Comparison of ENCODE assay signal across 9 mouse cellular contexts in the genomic region with DNA sequence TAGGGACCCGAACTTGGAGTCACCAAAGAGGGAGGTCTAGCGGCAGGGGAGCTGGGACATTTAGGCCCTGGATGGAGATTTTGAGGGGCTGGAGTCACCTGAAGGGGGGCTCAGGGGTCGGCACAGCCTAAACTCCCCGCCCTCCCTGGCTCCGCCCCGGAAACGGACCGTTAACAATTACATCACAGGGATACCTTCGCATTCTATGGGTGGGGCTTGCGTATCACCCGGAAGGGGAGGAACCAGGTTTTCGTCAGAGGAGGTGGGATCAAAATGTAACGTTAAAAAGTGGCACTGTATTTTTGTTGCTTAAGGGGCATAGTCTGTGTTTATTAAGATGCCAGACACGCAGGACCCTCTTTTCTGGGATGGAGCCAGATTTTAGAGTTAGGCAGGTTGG. TPM values are rescaled to one million over a fixed set of nuclear protein-coding genes. Genes with fewer than 3 reads are reported as not detected.
DNase-seq lines count a peak whose midpoint lies in the region; ATAC-seq lines count a peak whose summit lies in the region.
"Not testable (repeated sequence)": the region's sequence is repeated elsewhere in the genome, so short reads cannot be mapped to it uniquely, and the experiment has no call there.
"Had no signal": no experiment of that assay in that cellular context is flagged by ENCODE, and none has a peak within 500 bp of the region (broad histone marks: within the 10 kb centered on the region; RNA-seq: fewer than 3 reads in every experiment).

Gene Ccl27a (minus strand): TSS at position 246 of the 400 bp plus-strand sequence.

- not testable (repeated sequence) for H3K9me3 ChIP-seq in forebrain, embryonic 14.5 days (replicated peaks; ENCODE audit: control insufficient read depth, low read length); liver, embryonic 11.5 days (ENCODE audit: control insufficient read depth, low read length)

- peak within 1 kb of the TSS; percentile 14; the same call in 1 of the 2 replicates for H3K27ac ChIP-seq in forebrain, embryonic 14.5 days (ENCODE audit: low read depth, low read length)
- 0 out of 2 replicates have a peak within 1 kb of the TSS, but pooled peaks have one; percentile 19 for H3K27ac ChIP-seq in liver, embryonic 11.5 days (ENCODE audit: low read depth, low read length)

- peak within 1 kb of the TSS; percentile 49 for H3K4me2 ChIP-seq in forebrain, embryonic 14.5 days (ENCODE audit: low read length)
- H3K4me2 ChIP-seq in liver, embryonic 11.5 days = peak within 1 kb of the TSS; percentile 59

- intact Hi-C loops in heart, postnatal 10 days (cut with DNase I) = not testable (repeated sequence)

- H3K36me3 ChIP-seq in forebrain, embryonic 14.5 days (ENCODE audit: control insufficient read depth, insufficient read depth, low read length); liver, embryonic 11.5 days (ENCODE audit: control insufficient read depth, insufficient read depth, low read length): not testable (repeated sequence)

- ATAC-seq in CD4-positive, CD25-positive, alpha-beta regulatory T cell, adult 4 months = peak; percentile 66
- not testable (repeated sequence) for ATAC-seq in forebrain, embryonic 14.5 days; liver, embryonic 11.5 days (replicated peaks; ENCODE audit: low FRiP score)

- H3K4me3 ChIP-seq in forebrain, embryonic 14.5 days (ENCODE audit: low read depth, low read length) = peak within 1 kb of the TSS; percentile 38
- peak within 1 kb of the TSS; percentile 44 for H3K4me3 ChIP-seq in liver, embryonic 11.5 days (ENCODE audit: low read depth, low read length)

- WGBS in forebrain, embryonic 14.5 days = 0% methylated on average over 12 of the region's 14 CpGs
- WGBS in liver, embryonic 11.5 days = under 1% methylated on average over 12 of the region's 14 CpGs

- not testable (repeated sequence) for H3K4me1 ChIP-seq in forebrain, embryonic 14.5 days (ENCODE audit: control insufficient read depth, insufficient read depth, low read length); liver, embryonic 11.5 days (replicated peaks; ENCODE audit: control insufficient read depth, insufficient read depth, low read length)

- peak; percentile 60 for DNase-seq in c-Kit-positive CD71-positive TER-119-positive erythroid progenitor cells, embryonic 14.5 days (ENCODE audit: low spot score)
- peak; percentile 94 for DNase-seq in forebrain, embryonic 14.5 days (ENCODE audit: low spot score)
- DNase-seq in heart, postnatal 10 days = peak; percentile 76 to 82
- DNase-seq in kidney, postnatal 25 days = peak; percentile 91 to 93
- DNase-seq in liver, embryonic 11.5 days (ENCODE audit: low spot score) = peak; percentile 79
- peak; percentile 90 to 94 for DNase-seq in natural killer cell, adult 2 months (ENCODE audit: low spot score in 2 of 2)
- DNase-seq in spleen, postnatal 36 days (ENCODE audit: low spot score in 2 of 2) = peak; percentile 78 to 87

- peak within 1 kb of the TSS; percentile 46; the same call in 1 of the 2 replicates for H3K9ac ChIP-seq in forebrain, embryonic 14.5 days (ENCODE audit: low read length)
- not testable (repeated sequence) for H3K9ac ChIP-seq in liver, embryonic 11.5 days (ENCODE audit: low read depth, low read length)

- not testable (repeated sequence) for H3K27me3 ChIP-seq in forebrain, embryonic 14.5 days (replicated peaks; ENCODE audit: control insufficient read depth, insufficient read depth, low read length); liver, embryonic 11.5 days (replicated peaks; ENCODE audit: control insufficient read depth, insufficient read depth, low read length)

RNA-seq across cellular contexts. Expression of gene Ccl27a, which starts in this region (rescaled TPM):
- polyA plus RNA-seq in CD4-positive, CD25-positive, alpha-beta regulatory T cell, adult 4 months (2017; shearing (Covaris generic)) = 10 to 100 TPM in 1 of 2 experiments, 1 to 10 TPM in 1; 9.0 to 10.9 TPM
- polyA plus RNA-seq in forebrain, embryonic 14.5 days (2014; fragmentation: Nextera tagmentation; extraction: Ambion mirVana) = 195 and 200 TPM in 2 replicates
- 10 to 100 TPM; 23.1 to 24.3 TPM for total RNA-seq in heart, postnatal 10 days (2021)
- 14.4 TPM in 2 replicates for polyA plus RNA-seq in liver, embryonic 11.5 days (2014; fragmentation: Nextera tagmentation; extraction: Ambion mirVana)
- polyA plus RNA-seq: G1E had no signal

Comparison
In these comparisons a context has a peak if more than half of its experiments do, and no peak if none do; other contexts are left out.
1. RNA of gene Ccl27a (polyA plus RNA-seq): 195 to 200 TPM in forebrain, embryonic 14.5 days; 14.4 TPM in liver, embryonic 11.5 days and 9.0 to 10.9 TPM in CD4-positive, CD25-positive, alpha-beta regulatory T cell, adult 4 months; every median in the first group is over 10 times any median in the second.
2. Peak in every context shown above with its lines, with median percentiles within 50 percentile points of each other: DNase-seq.